ENCODE assay signal across 9 mouse cellular contexts in genomic region chr1:168380241-168380770, GRCm38 (mm10). TPM values are rescaled to one million over a fixed set of nuclear protein-coding genes. Genes with fewer than 3 reads are reported as not detected.
DNase-seq lines count a peak whose midpoint lies in the region; ATAC-seq and TF ChIP-seq lines count a peak whose summit lies in the region.
"Had no signal": no experiment of that assay in that cellular context is flagged by ENCODE, and none has a peak within 500 bp of the region (broad histone marks: within the 10 kb centered on the region; RNA-seq: fewer than 3 reads in every experiment).

No protein-coding gene starts in this region.

- peaks cover 78% of the 10 kb centered on the region for H3K4me1 ChIP-seq in heart, embryonic 13.5 days
- H3K4me1 ChIP-seq in limb, embryonic 10.5 days = peaks cover 98% of the 10 kb centered on the region

- no peak for TF ChIP-seq CTCF in brain, embryonic 14.5 days (IDR thresholded peaks at IDR 0.05; ENCODE audit: borderline replicate concordance, extremely low read depth, insufficient read depth, insufficient read length)

- peak overlapping the region; percentile 97 for H3K27ac ChIP-seq in heart, embryonic 13.5 days (replicated peaks)
- H3K27ac ChIP-seq in limb, embryonic 10.5 days = peak overlapping the region; percentile 66
- H3K27ac ChIP-seq: embryonic facial prominence, embryonic 15.5 days had no signal

- no peak overlapping the region for H3K4me3 ChIP-seq in heart, embryonic 13.5 days
- H3K4me3 ChIP-seq in limb, embryonic 10.5 days = peak overlapping the region; percentile 17; the same call in 1 of the 2 replicates
- H3K4me3 ChIP-seq: embryonic facial prominence, embryonic 15.5 days had no signal

- peak overlapping the region; percentile 26 for H3K4me2 ChIP-seq in heart, embryonic 13.5 days
- H3K4me2 ChIP-seq: embryonic facial prominence, embryonic 15.5 days had no signal

- H3K9ac ChIP-seq in heart, embryonic 13.5 days = 0 out of 2 replicates have a peak overlapping the region, but pooled peaks have one; percentile 33
- H3K9ac ChIP-seq: embryonic facial prominence, embryonic 15.5 days had no signal

- H3K36me3 ChIP-seq in heart, embryonic 13.5 days = peaks cover 5% of the 10 kb centered on the region; the same call in 1 of the 2 replicates
- H3K36me3 ChIP-seq in limb, embryonic 10.5 days = peaks cover 12% of the 10 kb centered on the region

- 26% methylated on average over 9 of the region's 9 CpGs for WGBS in heart, embryonic 13.5 days
- WGBS in limb, embryonic 10.5 days = 24% methylated on average over 9 of the region's 9 CpGs

- no peaks in the 10 kb centered on the region for H3K9me3 ChIP-seq in heart, embryonic 13.5 days
- H3K9me3 ChIP-seq in limb, embryonic 10.5 days (replicated peaks) = no peaks in the 10 kb centered on the region
- H3K9me3 ChIP-seq: embryonic facial prominence, embryonic 15.5 days had no signal

- H3K27me3 ChIP-seq in heart, embryonic 13.5 days (replicated peaks) = no peaks in the 10 kb centered on the region
- H3K27me3 ChIP-seq in limb, embryonic 10.5 days (ENCODE audit: low read depth, poor library complexity, severe bottlenecking) = no peaks in the 10 kb centered on the region
- H3K27me3 ChIP-seq: embryonic facial prominence, embryonic 15.5 days had no signal

- DNase-seq in brain, embryonic 14.5 days (ENCODE audit: low read depth) = peak; percentile 69
- peak; percentile 48 to 58 for DNase-seq in cerebellum, postnatal 36 days
- peak; percentile 65 for DNase-seq in limb, embryonic 10.5 days (ENCODE audit: low spot score)
- no peak for DNase-seq in urinary bladder, adult 18-20 months (ENCODE audit: low spot score in 2 of 2)
- DNase-seq in liver = no peak
- DNase-seq in layer of hippocampus, postnatal 36 days = no peak

- TF ChIP-seq POLR2A in brain, embryonic 14.5 days (IDR thresholded peaks at IDR 0.05; ENCODE audit: borderline replicate concordance, extremely low read depth, insufficient read depth, insufficient read length, poor library complexity, severe bottlenecking) = no peak

- peak; percentile 28; the same call in 1 of the 2 replicates for ATAC-seq in heart, embryonic 13.5 days (ENCODE audit: extremely low read depth, insufficient number of reproducible peaks, low FRiP score, low TSS enrichment)
- ATAC-seq in megakaryocyte progenitor cell, adult 5-6 weeks (replicated peaks; ENCODE audit: poor library complexity) = no peak

RNA-seq across cellular contexts. Expression of gene Pbx1, which starts 51.8 kb away (rescaled TPM):
- polyA plus RNA-seq in brain, embryonic 14.5 days (2012; rRNA removed) = 137 and 141 TPM in 2 replicates
- 23.2 and 23.7 TPM in 2 replicates for polyA plus RNA-seq in heart, embryonic 13.5 days (2015; fragmentation: Nextera tagmentation; extraction: Ambion mirVana)
- 44.7 and 55.9 TPM in 2 replicates for polyA plus RNA-seq in limb, embryonic 10.5 days (2016; fragmentation: Nextera tagmentation; extraction: Ambion mirVana)
- 100 to 1,000 TPM; 117 to 118 TPM for total RNA-seq in layer of hippocampus, postnatal 36 days (2021)
- 7.7 and 10.7 TPM in 2 replicates for total RNA-seq in megakaryocyte progenitor cell, adult 5-6 weeks (2015)
- total RNA-seq in megakaryocyte progenitor cell, adult 5-6 weeks (2017) = 2.5 and 5.1 TPM in 2 replicates

Comparison
In these comparisons a context has a peak if more than half of its experiments do, and no peak if none do; other contexts are left out.
1. DNase-seq: peak in brain, embryonic 14.5 days (single experiment), cerebellum, postnatal 36 days (2 of 2) and limb, embryonic 10.5 days (single experiment); none in urinary bladder, adult 18-20 months (0 of 2), liver (single experiment) and layer of hippocampus, postnatal 36 days (0 of 2).